Mouse (Mus musculus) lung, postnatal 0 days (tissue): ENCODE results near the gene Pdzd4.

Experiments
- CTCF ChIP-seq: IDR thresholded peaks from 2 replicates; pipeline ENCODE4 v1.5.1; 2016; ENCODE audit warnings: antibody characterized with exemption, mild to moderate bottlenecking
- EP300 ChIP-seq: IDR thresholded peaks from 2 replicates; pipeline ENCODE4 v1.6.1; 2016; ENCODE audit warnings: antibody characterized with exemption, mild to moderate bottlenecking, control low read depth

DNA sequence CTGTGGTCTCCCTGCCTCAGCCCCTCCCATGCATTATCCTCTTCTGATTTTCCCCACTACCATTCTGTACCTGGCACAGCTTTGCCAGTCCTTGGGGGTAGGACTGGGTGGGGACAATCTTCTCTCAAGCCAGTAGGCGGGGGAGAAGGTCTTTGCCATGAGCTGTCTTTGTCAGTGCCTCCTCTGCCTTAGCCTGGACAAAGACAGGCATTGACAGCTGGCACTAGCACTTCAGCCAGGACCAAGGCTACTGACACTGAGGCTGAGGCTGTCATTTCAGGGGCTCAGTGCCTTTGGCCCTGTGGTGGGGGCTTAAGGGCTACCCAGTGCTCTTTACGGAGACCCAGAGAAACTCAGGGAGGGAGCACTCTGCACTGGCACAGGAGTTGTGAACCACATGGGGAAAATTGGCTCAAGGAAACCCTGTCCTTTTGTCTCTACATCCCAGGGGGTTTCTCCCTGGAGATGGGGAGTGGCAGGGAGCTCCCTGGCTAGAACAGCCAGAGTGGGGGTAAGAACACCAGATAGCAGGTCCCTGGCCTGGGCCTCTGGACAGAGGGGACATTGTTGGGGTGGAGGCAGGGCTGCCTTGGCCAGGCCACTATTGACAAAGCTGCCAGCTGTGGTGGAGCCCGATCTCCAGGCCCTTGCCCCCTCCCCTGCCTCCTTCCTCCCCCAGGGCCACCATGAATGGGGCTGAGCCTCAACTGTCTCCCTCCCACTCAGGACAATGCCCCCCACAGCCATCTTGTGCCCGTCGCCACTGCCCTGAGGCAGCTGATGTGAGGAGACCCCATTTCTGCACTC is 68.2 kb downstream of the Pdzd4 start, which contains the start of gene Plxnb3:
- TF ChIP-seq EP300 (no peak), CTCF (no peak)
